Mouse (Mus musculus): ENCODE measurements at regions not wholly inside any gene's neighbourhood (a gene's known extent, or its start where the extent isn't known, plus 50 kb on each side); places are given as distances from the start of the nearest gene placed in this dataset.
A peak's percentile ranks its signal among the peaks of the same experiment; 100 is the strongest.
"Not testable (repeated sequence)": the region's sequence is repeated elsewhere in the genome, so short reads cannot be mapped to it uniquely, and the experiment has no call there.

GRCm38 (mm10) chrX:24169992-24170391, 211.3 kb upstream of the Gm4985 start:
- DNase-seq: peak in 1 of 2 experiments; percentile 11

- DNase-seq: peak; percentile 2 to 7
Measured at GRCm38 (mm10) chrX:24161654-24162053, 202.9 kb upstream of the Gm4985 start.

GRCm38 (mm10) chrX:24153277-24153873, 194.6 kb upstream of the Gm4985 start:
- not testable (repeated sequence) for DNase-seq

Measured in adrenal gland, postnatal 36 days (tissue).